Mouse (Mus musculus) intestine, postnatal 0 days (tissue): ENCODE measurements around the gene Kat7. TPM values are rescaled to one million over a fixed set of nuclear protein-coding genes. Genes with fewer than 3 reads are reported as not detected.

Experiments
- ATAC-seq: fragments of 200-750 bp; cut with Nextera tagmentation; 2 replicates; pipeline ENCODE4 v1.8.0; 2017; ENCODE audit warnings: mild to moderate bottlenecking, moderate TSS enrichment, moderate library complexity
- H3K27ac ChIP-seq: fragments of 300-500 bp; sonication (generic); 2 replicates; pipeline ENCODE4 v1.5.1; 2014; ENCODE audit warnings: mild to moderate bottlenecking, low read depth, low read length, moderate library complexity
- H3K27me3 ChIP-seq: fragments of 300-500 bp; sonication (generic); replicated peaks from 2 replicates; pipeline ENCODE4 v1.6.1; 2014; ENCODE audit warnings: low read length, mixed read lengths; ENCODE audit not compliant: control insufficient read depth, insufficient read depth
- H3K36me3 ChIP-seq: fragments of 300-500 bp; sonication (generic); 2 replicates; pipeline ENCODE4 v1.6.1; 2014; ENCODE audit warnings: mild to moderate bottlenecking, moderate library complexity; ENCODE audit not compliant: control insufficient read depth, insufficient read depth
- H3K4me1 ChIP-seq: fragments of 300-500 bp; sonication (generic); replicated peaks from 2 replicates; pipeline ENCODE4 v1.6.1; 2014; ENCODE audit warnings: antibody characterized with exemption, low read length, mixed read lengths; ENCODE audit not compliant: control insufficient read depth, insufficient read depth
- H3K4me2 ChIP-seq: fragments of 300-500 bp; sonication (generic); replicated peaks from 2 replicates; pipeline ENCODE4 v1.6.1; 2014; ENCODE audit warnings: low read depth, mild to moderate bottlenecking, moderate library complexity
- H3K4me3 ChIP-seq: fragments of 300-500 bp; sonication (generic); 2 replicates; pipeline ENCODE4 v1.5.1; 2014; ENCODE audit warnings: low read depth, low read length
- H3K9ac ChIP-seq: fragments of 300-500 bp; sonication (generic); 2 replicates; pipeline ENCODE4 v1.6.1; 2014; ENCODE audit warnings: mild to moderate bottlenecking, low read depth, low read length
- H3K9me3 ChIP-seq: fragments of 300-500 bp; sonication (generic); 2 replicates; pipeline ENCODE4 v1.6.1; 2016; ENCODE audit warnings: mixed run types; ENCODE audit not compliant: control insufficient read depth
- CTCF ChIP-seq: sonication (generic); IDR thresholded peaks from 2 replicates; pipeline ENCODE4 v1.5.1; 2016; ENCODE audit warnings: low read depth, mild to moderate bottlenecking, control low read depth, antibody characterized with exemption, moderate library complexity
- WGBS: fragments of 180-500 bp; shearing (Covaris S2); extraction: QIAGEN DNeasy Blood & Tissue Kit; methylation state at CpG from one replicate; pipeline ENCODE4 v1.1.7; 2014; 5-methylcytosine and 5-hydroxymethylcytosine counted together
- polyA plus RNA-seq: library from polyadenylated mRNA; unstranded; fragments of >200 nt; fragmentation: Nextera tagmentation; extraction: Ambion mirVana; gene quantifications from 2 replicates; pipeline ENCODE4 v1.2.1, GENCODE M21; 2015

Kat7 gene
- polyA plus RNA-seq, 1 experiment from 2014 or later, result 29.7 TPM

DNA sequence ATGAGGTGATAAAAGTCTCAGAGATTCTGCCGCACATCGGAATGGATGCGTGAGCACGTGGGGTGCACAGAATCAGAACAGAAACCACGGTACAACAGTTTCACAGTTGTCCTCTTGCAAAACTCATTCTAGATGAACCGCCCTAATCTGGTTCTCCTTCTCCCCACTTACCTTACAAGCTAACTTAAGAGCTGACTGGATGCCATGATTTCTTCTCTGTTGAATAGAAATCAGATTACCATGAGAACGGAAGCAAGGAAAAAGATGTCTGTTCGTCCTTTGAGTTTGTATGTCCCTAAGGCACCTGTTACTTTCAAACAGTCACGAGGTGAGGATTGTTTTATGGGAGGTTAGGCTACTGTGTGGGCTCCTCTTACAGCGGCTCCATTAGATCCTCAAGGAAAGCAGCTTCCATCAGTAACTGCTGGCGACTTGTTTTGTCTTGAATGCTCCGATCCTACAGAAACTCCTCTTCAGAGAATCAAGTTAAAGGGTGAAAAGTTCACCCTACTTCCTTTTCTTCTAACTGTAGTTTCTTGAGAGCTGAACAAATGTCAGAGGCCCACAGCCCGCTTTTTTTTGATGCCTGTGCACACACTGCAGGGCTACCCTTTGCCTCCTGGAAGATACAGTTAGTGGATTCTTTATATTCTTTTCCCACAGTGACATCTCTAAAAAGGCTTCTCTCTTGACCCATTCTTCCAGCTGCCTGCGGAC lies 44.3 kb upstream of the Kat7 start:
- no peak overlapping the region for H3K9ac ChIP-seq
- 73% methylated on average over 14 of the region's 14 CpGs for WGBS
- H3K27ac ChIP-seq, result peak overlapping the region; percentile 1; the same call in 1 of the 2 replicates

DNA sequence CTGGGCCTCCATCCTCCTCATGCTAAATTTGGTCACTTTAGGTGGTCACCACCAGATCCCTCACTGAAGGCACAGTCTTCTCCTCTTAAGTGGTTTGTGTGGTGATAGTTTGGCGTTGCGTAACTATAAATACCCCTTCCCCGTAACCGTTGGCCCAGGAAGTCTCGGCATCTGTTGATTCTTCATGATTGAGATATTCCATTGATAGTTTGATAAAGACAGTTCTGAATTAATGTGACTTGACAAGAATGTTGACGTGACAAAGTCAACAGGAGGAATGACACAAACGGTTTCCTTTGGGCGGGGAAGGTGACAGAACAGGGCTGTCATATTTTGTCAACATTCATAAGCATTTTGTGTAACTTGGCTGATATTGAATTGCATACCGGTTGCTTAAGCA lies 43.2 kb upstream of the Kat7 start:
- no peak overlapping the region for H3K9ac ChIP-seq
- WGBS, result 80% methylated on average over 9 of the region's 9 CpGs
- H3K27ac ChIP-seq, result no peak overlapping the region
- 0 out of 2 replicates have a peak, but pooled peaks cover 5% of the 10 kb centered on the region for H3K4me1 ChIP-seq
- no peak overlapping the region for H3K4me3 ChIP-seq
- no peaks in the 10 kb centered on the region for H3K9me3 ChIP-seq
- no peaks in the 10 kb centered on the region; the same call in 1 of the 2 replicates for H3K36me3 ChIP-seq
- ATAC-seq, result no peak
- H3K27me3 ChIP-seq, result no peaks in the 10 kb centered on the region
- H3K4me2 ChIP-seq, result no peak overlapping the region
- no peak for TF ChIP-seq CTCF

More for the DNA sequence above, 44.3 kb upstream of the Kat7 start:
- Histone ChIP-seq H3K4me1 (0 out of 2 replicates have a peak, but pooled peaks cover 5% of the 10 kb centered on the region), H3K4me3 (no peak overlapping the region), H3K36me3 (no peaks in the 10 kb centered on the region; the same call in 1 of the 2 replicates), H3K27me3 (no peaks in the 10 kb centered on the region), H3K9me3 (no peaks in the 10 kb centered on the region), H3K4me2 (no peak overlapping the region)
- ATAC-seq, result no peak
- TF ChIP-seq CTCF, result no peak

- Histone ChIP-seq H3K27me3 (no peaks in the 10 kb centered on the region), H3K27ac (no peak overlapping the region), H3K36me3 (no peaks in the 10 kb centered on the region; the same call in 1 of the 2 replicates), H3K4me2 (no peak overlapping the region), H3K4me1 (0 out of 2 replicates have a peak, but pooled peaks cover 5% of the 10 kb centered on the region), H3K4me3 (no peak overlapping the region), H3K9me3 (no peaks in the 10 kb centered on the region), H3K9ac (no peak overlapping the region)
- no peak for TF ChIP-seq CTCF
- WGBS, result 94% methylated on average over 2 of the region's 2 CpGs
- ATAC-seq, result no peak
These were observed 42.6 kb upstream of the Kat7 start for GRCm38 (mm10) chr11:95352686-95353085.

GRCm38 (mm10) chr11:95350960-95351359 lies 40.9 kb upstream of the Kat7 start:
- WGBS, result 22% methylated on average over 3 of the region's 3 CpGs
- peak; percentile 92 for ATAC-seq
- Histone ChIP-seq H3K4me2 (0 out of 2 replicates have a peak overlapping the region, but pooled peaks have one; percentile 21), H3K9ac (no peak overlapping the region), H3K9me3 (no peaks in the 10 kb centered on the region), H3K4me3 (no peak overlapping the region), H3K27me3 (no peaks in the 10 kb centered on the region), H3K27ac (peak overlapping the region; percentile 83), H3K4me1 (0 out of 2 replicates have a peak, but pooled peaks cover 5% of the 10 kb centered on the region), H3K36me3 (peaks cover 11% of the 10 kb centered on the region)
- TF ChIP-seq CTCF, result no peak

GRCm38 (mm10) chr11:95350289-95350688 lies 40.2 kb upstream of the Kat7 start:
- WGBS, result 46% methylated on average over 6 of the region's 6 CpGs
- H3K36me3 ChIP-seq, result peaks cover 11% of the 10 kb centered on the region
- ATAC-seq, result peak; percentile 44; the same call in 1 of the 2 replicates
- no peaks in the 10 kb centered on the region for H3K9me3 ChIP-seq
- H3K4me1 ChIP-seq, result 0 out of 2 replicates have a peak, but pooled peaks cover 5% of the 10 kb centered on the region
- no peaks in the 10 kb centered on the region for H3K27me3 ChIP-seq
- no peak for TF ChIP-seq CTCF
- H3K27ac ChIP-seq, result peak overlapping the region; percentile 83
- H3K4me3 ChIP-seq, result no peak overlapping the region
- H3K4me2 ChIP-seq, result peak overlapping the region; percentile 25; the same call in 1 of the 2 replicates
- no peak overlapping the region for H3K9ac ChIP-seq

GRCm38 (mm10) chr11:95344181-95344580 lies 34.1 kb upstream of the Kat7 start:
- peaks cover 3% of the 10 kb centered on the region; the same call in 1 of the 2 replicates for H3K4me1 ChIP-seq
- H3K36me3 ChIP-seq, result peaks cover 11% of the 10 kb centered on the region; the same call in 1 of the 2 replicates
- no peak overlapping the region for H3K27ac ChIP-seq
- H3K9ac ChIP-seq, result no peak overlapping the region
- no peak for TF ChIP-seq CTCF
- no peak overlapping the region for H3K4me2 ChIP-seq
- H3K9me3 ChIP-seq, result no peaks in the 10 kb centered on the region
- H3K4me3 ChIP-seq, result no peak overlapping the region
- ATAC-seq, result no peak
- no peaks in the 10 kb centered on the region for H3K27me3 ChIP-seq
- WGBS, result 52% methylated on average over 2 of the region's 2 CpGs
